Mouse (Mus musculus) forebrain, embryonic 16.5 days (tissue): ENCODE results near the gene Cask. TPM values are rescaled to one million over a fixed set of nuclear protein-coding genes. Genes with fewer than 3 reads are reported as not detected.

Source experiments
- ATAC-seq: fragments of 200-750 bp; cut with Nextera tagmentation; 2 replicates; pipeline ENCODE4 v1.8.0; 2017; ENCODE audit warnings: mild to moderate bottlenecking, moderate library complexity
- H3K27ac ChIP-seq: fragments of 300-500 bp; sonication (generic); 2 replicates; pipeline ENCODE4 v1.5.1; 2014; ENCODE audit warnings: low read length, control low read depth
- H3K27me3 ChIP-seq: fragments of 300-500 bp; sonication (generic); replicated peaks from 2 replicates; pipeline ENCODE4 v1.6.1; 2014; ENCODE audit warnings: low read length; ENCODE audit not compliant: control insufficient read depth, insufficient read depth
- H3K36me3 ChIP-seq: fragments of 300-500 bp; sonication (generic); 2 replicates; pipeline ENCODE4 v1.6.1; 2014; ENCODE audit not compliant: control insufficient read depth, insufficient read depth
- H3K4me1 ChIP-seq: fragments of 300-500 bp; sonication (generic); replicated peaks from 2 replicates; pipeline ENCODE4 v1.6.1; 2014; ENCODE audit warnings: low read length; ENCODE audit not compliant: control insufficient read depth, insufficient read depth
- H3K4me2 ChIP-seq: fragments of 300-500 bp; sonication (generic); 2 replicates; pipeline ENCODE4 v1.6.1; 2014; ENCODE audit warnings: mild to moderate bottlenecking, low read length, control low read depth
- H3K4me3 ChIP-seq: fragments of 300-500 bp; sonication (generic); replicated peaks from 2 replicates; pipeline ENCODE4 v1.5.1; 2014; ENCODE audit warnings: mild to moderate bottlenecking, low read length, control low read depth
- H3K9ac ChIP-seq: fragments of 300-500 bp; sonication (generic); replicated peaks from 2 replicates; pipeline ENCODE4 v1.6.1; 2014; ENCODE audit warnings: low read depth, low read length, control low read depth
- H3K9me3 ChIP-seq: fragments of 300-500 bp; sonication (generic); 2 replicates; pipeline ENCODE4 v1.6.1; 2016; ENCODE audit warnings: low read length; ENCODE audit not compliant: control insufficient read depth
- WGBS: fragments of 180-500 bp; shearing (Covaris S2); extraction: QIAGEN DNeasy Blood & Tissue Kit; methylation state at CpG from one replicate; pipeline ENCODE4 v1.1.7; 2014; 5-methylcytosine and 5-hydroxymethylcytosine counted together
- polyA plus RNA-seq: library from polyadenylated mRNA; unstranded; fragments of >200 nt; fragmentation: Nextera tagmentation; extraction: Ambion mirVana; gene quantifications from 2 replicates; pipeline ENCODE4 v1.2.1, GENCODE M21; 2015

Gene Cask
- polyA plus RNA-seq, 1 experiment from 2014 or later = 55.4 TPM

GRCm38 (mm10) chrX:13656721-13657120 lies 194.4 kb downstream of the Cask start:
- H3K9me3 ChIP-seq = no peaks in the 10 kb centered on the region
- H3K36me3 ChIP-seq = no peaks in the 10 kb centered on the region
- 6% methylated on average over 1 of the region's 1 CpGs for WGBS
- H3K9ac ChIP-seq = no peak overlapping the region
- H3K4me3 ChIP-seq = no peak overlapping the region
- no peaks in the 10 kb centered on the region for H3K4me1 ChIP-seq
- H3K27me3 ChIP-seq = no peaks in the 10 kb centered on the region
- H3K27ac ChIP-seq = no peak overlapping the region
- H3K4me2 ChIP-seq = no peak overlapping the region
- no peak for ATAC-seq

- no peak overlapping the region for H3K27ac ChIP-seq
- no peaks in the 10 kb centered on the region for H3K27me3 ChIP-seq
- H3K4me2 ChIP-seq = no peak overlapping the region
- H3K9me3 ChIP-seq = no peaks in the 10 kb centered on the region
- no peak overlapping the region for H3K9ac ChIP-seq
- WGBS = 84% methylated on average over 6 of the region's 6 CpGs
- no peaks in the 10 kb centered on the region for H3K4me1 ChIP-seq
- H3K4me3 ChIP-seq = no peak overlapping the region
- no peaks in the 10 kb centered on the region for H3K36me3 ChIP-seq
- no peak for ATAC-seq
These were observed 195.3 kb downstream of the Cask start for GRCm38 (mm10) chrX:13655906-13656305.

GRCm38 (mm10) chrX:13655005-13655421 lies 196.2 kb downstream of the Cask start:
- 77% methylated on average over 3 of the region's 3 CpGs for WGBS
- no peak overlapping the region for H3K9ac ChIP-seq
- no peak for ATAC-seq
- no peaks in the 10 kb centered on the region for H3K27me3 ChIP-seq
- H3K4me1 ChIP-seq = no peaks in the 10 kb centered on the region
- no peak overlapping the region for H3K4me3 ChIP-seq
- H3K4me2 ChIP-seq = no peak overlapping the region
- H3K27ac ChIP-seq = no peak overlapping the region
- H3K9me3 ChIP-seq = no peaks in the 10 kb centered on the region
- H3K36me3 ChIP-seq = no peaks in the 10 kb centered on the region

DNA sequence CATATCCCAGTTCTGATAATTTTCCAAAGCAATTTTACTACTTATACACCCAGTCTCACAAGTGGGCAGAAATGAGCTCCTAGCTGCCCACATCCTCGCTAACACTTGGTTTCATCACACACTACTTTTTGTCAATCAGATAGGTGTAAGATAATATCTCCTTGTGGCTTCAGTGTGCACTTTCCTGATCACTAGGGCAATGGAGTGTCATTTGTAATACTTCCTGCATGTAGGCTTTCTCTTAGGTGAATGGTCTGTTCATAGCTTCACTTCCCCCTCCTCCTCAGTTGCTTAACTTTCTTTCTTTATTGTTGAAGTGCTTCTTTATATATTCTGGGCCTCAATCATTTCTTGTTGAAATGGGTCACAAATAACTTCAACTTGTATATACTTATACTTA lies 198.9 kb downstream of the Cask start:
- WGBS = 96% methylated on average over 1 of the region's 1 CpGs
- Histone ChIP-seq H3K27ac (no peak overlapping the region), H3K36me3 (no peaks in the 10 kb centered on the region), H3K9me3 (no peaks in the 10 kb centered on the region), H3K4me2 (no peak overlapping the region), H3K4me1 (no peaks in the 10 kb centered on the region), H3K27me3 (no peaks in the 10 kb centered on the region), H3K4me3 (no peak overlapping the region), H3K9ac (no peak overlapping the region)
- no peak for ATAC-seq

GRCm38 (mm10) chrX:13651889-13652288 lies 199.3 kb downstream of the Cask start:
- Histone ChIP-seq H3K27ac (no peak overlapping the region), H3K9ac (no peak overlapping the region), H3K9me3 (no peaks in the 10 kb centered on the region), H3K27me3 (no peaks in the 10 kb centered on the region), H3K4me2 (no peak overlapping the region), H3K4me1 (no peaks in the 10 kb centered on the region), H3K4me3 (no peak overlapping the region), H3K36me3 (no peaks in the 10 kb centered on the region)
- WGBS = 84% methylated on average over 2 of the region's 2 CpGs
- no peak for ATAC-seq

DNA sequence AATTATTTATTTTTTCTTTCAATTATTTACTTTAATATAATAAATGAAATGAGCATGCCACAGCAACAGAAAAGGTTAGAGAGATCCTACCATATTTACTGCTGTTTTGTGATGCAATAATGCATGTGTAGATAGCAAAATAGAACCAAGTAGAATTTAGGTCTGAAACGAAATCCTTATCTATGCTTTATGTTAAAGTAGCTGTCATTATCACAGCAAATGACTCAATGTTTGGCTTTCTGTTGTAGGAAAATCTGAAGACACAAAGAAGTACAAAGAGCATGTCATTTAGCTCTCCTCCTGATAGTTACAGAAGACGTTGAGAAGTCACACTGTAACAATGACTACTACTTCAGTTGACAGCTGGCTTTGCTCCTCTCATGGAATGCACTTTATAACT lies 212.3 kb downstream of the Cask start:
- Histone ChIP-seq H3K4me3 (no peak overlapping the region), H3K27ac (no peak overlapping the region), H3K4me2 (no peak overlapping the region), H3K27me3 (no peaks in the 10 kb centered on the region), H3K9ac (no peak overlapping the region), H3K36me3 (no peaks in the 10 kb centered on the region), H3K9me3 (no peaks in the 10 kb centered on the region), H3K4me1 (no peaks in the 10 kb centered on the region)
- 62% methylated on average over 2 of the region's 2 CpGs for WGBS
- ATAC-seq = no peak

- 97% methylated on average over 1 of the region's 1 CpGs for WGBS
- no peak for ATAC-seq
- Histone ChIP-seq H3K27me3 (no peaks in the 10 kb centered on the region), H3K9ac (no peak overlapping the region), H3K9me3 (no peaks in the 10 kb centered on the region), H3K27ac (no peak overlapping the region), H3K4me2 (no peak overlapping the region), H3K36me3 (no peaks in the 10 kb centered on the region), H3K4me3 (no peak overlapping the region), H3K4me1 (no peaks in the 10 kb centered on the region)
These were observed 214.8 kb downstream of the Cask start for GRCm38 (mm10) chrX:13636398-13636797.

GRCm38 (mm10) chrX:13631599-13632283 lies 219.4 kb downstream of the Cask start, which contains the start of gene Gpr34:
TSS of gene Gpr34 (plus strand) at chrX:13632089.
- no peak within 1 kb of the TSS for H3K27ac ChIP-seq
- no peaks in the 10 kb centered on the region for H3K27me3 ChIP-seq
- H3K4me2 ChIP-seq = no peak within 1 kb of the TSS
- no peak for ATAC-seq
- H3K9ac ChIP-seq = no peak within 1 kb of the TSS
- H3K36me3 ChIP-seq = no peaks in the 10 kb centered on the region
- no peak within 1 kb of the TSS for H3K4me3 ChIP-seq
- H3K9me3 ChIP-seq = no peaks in the 10 kb centered on the region
- 78% methylated on average over 5 of the region's 5 CpGs for WGBS
- H3K4me1 ChIP-seq = no peaks in the 10 kb centered on the region

- no peak overlapping the region for H3K9ac ChIP-seq
- WGBS = 76% methylated on average over 5 of the region's 5 CpGs
- no peaks in the 10 kb centered on the region for H3K27me3 ChIP-seq
- H3K36me3 ChIP-seq = no peaks in the 10 kb centered on the region
- no peaks in the 10 kb centered on the region for H3K9me3 ChIP-seq
- H3K4me3 ChIP-seq = no peak overlapping the region
- no peaks in the 10 kb centered on the region for H3K4me1 ChIP-seq
- no peak overlapping the region for H3K4me2 ChIP-seq
- H3K27ac ChIP-seq = no peak overlapping the region
- no peak for ATAC-seq
These were observed 228.5 kb downstream of the Cask start for GRCm38 (mm10) chrX:13622654-13623053.

DNA sequence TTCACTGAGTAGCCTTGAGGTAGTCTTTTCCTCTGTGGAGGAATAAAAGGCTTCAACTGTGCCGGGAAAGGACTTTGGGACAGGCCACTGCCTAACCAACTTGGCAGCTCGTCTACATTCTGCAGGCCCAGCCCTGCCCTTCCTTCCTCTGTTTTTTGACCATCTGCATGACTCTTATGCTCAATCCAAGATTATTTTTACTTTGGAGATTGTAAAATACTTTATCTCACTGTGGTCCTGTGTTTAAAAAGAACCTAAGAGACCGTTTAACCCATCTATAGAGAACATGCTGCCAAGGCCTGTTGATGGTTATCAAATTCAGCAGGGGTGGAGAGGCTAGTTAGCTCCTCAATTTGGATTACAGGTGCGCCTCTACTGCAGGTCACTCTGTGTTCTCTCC lies 229.7 kb downstream of the Cask start:
- no peak for ATAC-seq
- H3K9ac ChIP-seq = no peak overlapping the region
- no peaks in the 10 kb centered on the region for H3K9me3 ChIP-seq
- no peak overlapping the region for H3K4me3 ChIP-seq
- no peaks in the 10 kb centered on the region for H3K27me3 ChIP-seq
- no peaks in the 10 kb centered on the region for H3K4me1 ChIP-seq
- 87% methylated on average over 4 of the region's 4 CpGs for WGBS
- no peak overlapping the region for H3K4me2 ChIP-seq
- no peak overlapping the region for H3K27ac ChIP-seq
- no peaks in the 10 kb centered on the region for H3K36me3 ChIP-seq
